Mouse (Mus musculus): Measurements from ENCODE around the gene Sytl4. TPM values are rescaled to one million over a fixed set of nuclear protein-coding genes. Genes with fewer than 3 reads are reported as not detected.

Gene Sytl4
- 0.84 and 1.1 TPM in 2 replicates for total RNA-seq (2015; ENCODE audit: low replicate concordance)
- total RNA-seq (2017; ENCODE audit: low replicate concordance): 1.3 TPM in 1 of 2 replicates, not detected in the other

DNA sequence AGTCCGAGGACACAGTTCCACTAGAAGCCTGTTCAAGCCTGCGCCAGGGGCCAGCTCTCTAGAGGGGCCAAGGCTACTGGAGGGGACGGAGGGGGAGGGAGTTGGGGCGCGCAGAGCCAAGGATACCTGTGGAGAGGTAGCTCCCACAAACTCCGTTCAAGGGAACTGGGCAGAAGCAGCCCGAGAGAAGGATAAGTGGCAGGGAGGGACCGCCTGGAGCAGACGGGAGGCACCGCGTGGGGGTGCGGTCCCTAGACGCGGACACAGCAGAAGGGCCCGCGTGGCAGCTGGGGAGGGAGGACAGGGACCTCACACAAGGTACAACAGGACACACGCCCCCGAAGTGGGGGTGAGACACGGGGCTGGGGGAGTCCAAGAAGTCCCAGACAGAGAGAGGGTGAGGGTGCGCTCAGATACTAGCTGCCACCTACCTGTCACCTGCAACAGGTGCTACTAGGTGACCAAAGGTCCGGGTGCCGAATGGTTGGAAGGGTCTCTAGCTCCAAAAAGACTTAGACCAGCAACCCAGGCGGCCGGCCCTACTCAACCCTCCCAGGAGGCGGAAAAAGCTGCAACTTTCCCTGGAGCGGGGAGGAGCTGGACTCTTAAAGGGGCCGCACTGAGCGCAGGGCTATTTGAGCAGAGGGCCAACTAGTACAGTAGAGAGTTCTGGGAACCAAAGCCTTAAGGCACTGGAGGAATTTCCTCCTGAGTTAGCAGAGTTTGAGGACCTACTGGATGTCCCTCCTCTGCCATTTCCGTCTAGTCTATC, at the start of gene Sytl4:
TSS of gene Sytl4 (minus strand) at position 582 of the 772 bp plus-strand sequence.
- no peak for ATAC-seq (replicated peaks; ENCODE audit: low FRiP score, poor library complexity, severe bottlenecking)

DNA sequence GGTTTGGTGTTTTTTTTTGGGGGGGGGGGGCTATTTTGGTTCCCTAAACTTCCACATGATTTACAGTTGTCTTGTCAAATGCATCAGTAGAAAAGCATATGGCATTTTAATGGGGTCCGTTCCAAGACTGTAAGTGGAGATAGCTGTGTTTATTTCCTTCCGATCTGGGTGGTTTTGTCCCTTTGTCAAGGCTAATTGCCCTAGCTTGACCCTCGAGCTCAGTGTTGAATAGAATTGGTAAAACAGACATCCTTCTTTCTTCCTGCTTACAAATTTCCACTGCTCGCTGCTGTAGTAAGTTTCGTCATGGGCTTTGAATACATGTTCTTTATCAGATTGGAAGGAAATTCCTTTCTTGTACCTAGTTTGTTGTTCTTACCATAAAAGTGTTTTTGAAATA, 39.1 kb upstream of the Sytl4 start:
- ATAC-seq (replicated peaks; ENCODE audit: low FRiP score, poor library complexity, severe bottlenecking): no peak

DNA sequence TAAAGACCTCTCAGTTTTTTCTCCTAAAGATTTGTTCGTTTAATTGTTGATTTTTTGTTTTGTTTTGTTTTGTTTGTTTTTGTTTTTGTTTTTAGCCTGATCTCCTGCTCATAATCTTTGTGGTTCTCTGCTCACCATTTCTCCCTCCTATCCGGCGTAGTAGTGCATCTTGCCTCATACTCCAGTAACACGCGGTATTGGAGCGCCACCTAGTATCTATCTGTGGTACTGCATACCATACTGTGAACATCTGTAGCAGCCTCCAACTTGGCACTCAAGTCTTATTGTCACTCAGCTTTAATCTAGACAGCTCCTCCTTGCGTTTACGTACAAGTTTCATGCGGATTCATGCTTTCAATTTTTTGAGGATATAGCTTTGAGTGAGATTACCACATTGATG, 37.4 kb upstream of the Sytl4 start:
- no peak for ATAC-seq (replicated peaks; ENCODE audit: low FRiP score, poor library complexity, severe bottlenecking)

DNA sequence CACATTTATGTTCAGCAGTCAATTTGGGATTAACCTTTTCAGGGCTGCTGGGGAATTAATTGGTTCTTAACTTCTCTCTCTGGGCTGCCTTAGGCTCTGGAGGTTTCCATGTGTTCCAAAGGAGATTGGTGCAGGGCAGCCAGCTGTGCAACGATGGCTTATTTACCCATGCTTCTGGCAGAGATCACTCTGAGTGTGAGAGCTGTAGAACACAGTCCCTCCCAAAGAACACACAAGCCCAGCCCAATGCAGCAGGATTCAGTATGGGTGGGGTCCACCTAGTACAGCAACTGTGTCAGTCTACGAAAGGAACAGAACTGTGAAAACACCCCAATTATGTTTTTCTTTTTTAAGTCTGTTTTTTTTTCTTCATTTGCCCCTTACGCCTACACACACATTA, 14.3 kb upstream of the Sytl4 start:
- ATAC-seq (replicated peaks; ENCODE audit: low FRiP score, poor library complexity, severe bottlenecking): no peak

DNA sequence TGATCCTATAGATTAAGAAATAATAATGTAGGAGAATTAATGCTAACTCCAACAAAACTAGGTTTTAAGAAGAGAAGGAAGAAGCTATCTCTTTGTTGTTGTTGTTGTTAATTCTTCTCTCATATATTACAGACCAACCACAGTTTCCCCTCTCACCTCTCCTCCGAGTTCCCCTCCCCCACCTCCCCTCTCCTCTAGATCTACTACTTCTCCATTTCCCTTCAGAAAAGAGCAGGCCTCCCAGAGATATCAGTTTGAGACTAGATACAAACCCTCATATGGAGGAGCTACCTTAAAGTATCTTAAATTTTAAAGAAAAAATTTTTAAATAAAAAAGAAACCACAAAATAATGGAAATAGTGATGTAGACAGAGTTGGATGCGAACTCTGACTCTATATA, 17.0 kb downstream of the Sytl4 start:
- ATAC-seq (replicated peaks; ENCODE audit: low FRiP score, poor library complexity, severe bottlenecking): no peak

DNA sequence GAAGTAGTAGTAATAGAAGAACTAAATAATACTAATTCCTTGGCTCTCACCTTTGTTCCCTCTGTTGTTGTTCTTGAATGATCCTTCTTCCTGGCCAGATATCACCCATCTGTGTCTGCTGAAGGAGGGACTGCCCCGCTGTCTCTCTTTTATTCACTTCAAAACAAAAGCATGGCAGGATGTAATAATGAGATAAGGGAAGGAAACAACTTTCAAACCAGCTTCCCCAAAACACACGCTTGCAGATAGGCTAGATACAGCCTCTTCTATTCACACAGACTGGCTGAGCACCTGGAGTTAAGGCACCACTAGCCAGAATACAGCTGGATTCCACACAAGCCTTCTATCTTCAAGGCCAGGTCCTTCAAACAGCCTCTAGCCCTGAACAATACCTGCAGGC, 21.0 kb downstream of the Sytl4 start:
- no peak for ATAC-seq (replicated peaks; ENCODE audit: low FRiP score, poor library complexity, severe bottlenecking)

DNA sequence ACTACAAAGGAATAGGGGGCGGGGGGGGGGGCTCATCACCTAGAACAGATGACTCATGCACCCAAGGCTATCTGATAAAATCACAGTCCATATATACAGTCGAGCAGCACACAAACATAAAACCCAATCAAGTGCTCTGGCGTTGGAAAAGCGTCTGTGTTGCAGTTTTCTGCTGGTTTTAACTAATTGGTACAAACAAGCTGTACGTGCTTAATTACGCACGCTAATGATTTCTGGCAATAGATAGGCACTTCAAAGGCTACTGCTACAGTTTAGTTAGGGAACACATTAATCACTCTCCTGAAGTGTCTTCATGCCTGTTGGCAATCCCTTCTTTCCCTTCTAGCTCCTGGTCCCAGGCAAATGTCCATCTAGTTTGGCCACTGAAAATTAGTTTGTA, 27.0 kb downstream of the Sytl4 start:
- no peak for ATAC-seq (replicated peaks; ENCODE audit: low FRiP score, poor library complexity, severe bottlenecking)

DNA sequence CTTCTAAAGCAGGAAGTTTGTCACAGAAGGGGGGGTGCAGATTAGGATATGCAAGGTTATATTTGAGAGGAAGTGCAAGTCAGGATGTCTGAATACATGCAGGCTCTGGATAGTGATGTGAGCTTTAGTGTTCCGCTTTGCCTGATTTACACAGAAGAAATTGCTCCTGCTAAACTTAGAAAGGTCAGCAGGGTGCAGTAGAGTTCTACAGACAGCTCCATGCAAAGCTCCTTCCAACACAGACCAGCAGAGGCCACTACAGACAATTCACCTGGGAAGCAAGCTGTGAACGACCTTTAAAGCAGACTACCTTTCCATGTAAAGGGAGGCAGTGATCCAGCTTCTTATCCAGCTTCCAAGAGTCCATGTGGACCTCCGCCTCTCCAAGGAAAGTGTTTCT, 34.2 kb downstream of the Sytl4 start:
- ATAC-seq (replicated peaks; ENCODE audit: low FRiP score, poor library complexity, severe bottlenecking): no peak

DNA sequence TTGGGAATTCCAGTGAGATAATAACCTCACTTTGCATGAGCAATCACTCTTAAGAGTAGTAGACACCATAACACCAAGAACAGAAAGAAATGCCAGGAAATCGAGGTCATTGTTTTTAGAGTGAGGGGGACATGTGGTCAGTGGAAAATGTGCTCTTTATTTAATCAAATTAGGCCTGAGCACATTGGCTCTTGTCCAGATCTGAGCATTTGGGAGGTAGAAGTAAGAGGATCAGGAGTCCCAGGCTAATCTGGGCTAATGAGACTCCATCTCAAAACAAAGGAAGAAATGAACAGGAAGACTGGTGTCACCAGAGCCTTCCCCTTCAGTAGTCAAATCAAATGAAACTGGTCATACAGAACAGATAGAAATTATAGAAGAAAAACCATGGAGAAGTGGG, 42.1 kb downstream of the Sytl4 start:
- no peak for ATAC-seq (replicated peaks; ENCODE audit: low FRiP score, poor library complexity, severe bottlenecking)

DNA sequence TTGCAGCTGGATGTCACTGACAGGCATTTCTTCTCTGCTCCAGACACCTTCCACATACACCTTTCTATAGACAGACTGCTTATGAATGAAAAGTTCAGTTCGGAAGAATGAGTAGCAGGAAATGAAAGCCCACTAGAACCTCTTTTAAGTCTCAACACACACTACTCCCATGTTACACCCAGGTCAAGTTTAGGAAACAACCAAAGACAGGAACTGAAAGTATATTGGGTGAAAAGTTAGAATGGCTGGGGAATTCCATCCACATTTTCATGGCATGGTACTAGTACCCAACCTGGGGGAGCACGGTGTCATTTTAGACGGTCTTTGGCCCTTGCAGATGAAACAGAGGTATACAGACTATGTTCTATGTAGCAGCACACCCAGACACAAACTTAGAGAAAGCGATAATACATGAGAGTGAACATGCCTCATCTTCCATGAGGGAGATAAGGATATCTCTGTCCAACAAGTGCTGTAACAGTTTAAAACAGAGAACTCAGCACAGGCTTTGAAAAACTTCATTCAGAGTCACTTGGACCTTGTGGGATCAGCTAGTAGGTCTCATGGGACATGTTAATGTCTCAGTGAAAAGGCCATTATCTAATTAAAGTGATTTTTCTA, 44.9 kb downstream of the Sytl4 start:
- no peak; the same call in 1 of the 2 replicates for ATAC-seq (replicated peaks; ENCODE audit: low FRiP score, poor library complexity, severe bottlenecking)

DNA sequence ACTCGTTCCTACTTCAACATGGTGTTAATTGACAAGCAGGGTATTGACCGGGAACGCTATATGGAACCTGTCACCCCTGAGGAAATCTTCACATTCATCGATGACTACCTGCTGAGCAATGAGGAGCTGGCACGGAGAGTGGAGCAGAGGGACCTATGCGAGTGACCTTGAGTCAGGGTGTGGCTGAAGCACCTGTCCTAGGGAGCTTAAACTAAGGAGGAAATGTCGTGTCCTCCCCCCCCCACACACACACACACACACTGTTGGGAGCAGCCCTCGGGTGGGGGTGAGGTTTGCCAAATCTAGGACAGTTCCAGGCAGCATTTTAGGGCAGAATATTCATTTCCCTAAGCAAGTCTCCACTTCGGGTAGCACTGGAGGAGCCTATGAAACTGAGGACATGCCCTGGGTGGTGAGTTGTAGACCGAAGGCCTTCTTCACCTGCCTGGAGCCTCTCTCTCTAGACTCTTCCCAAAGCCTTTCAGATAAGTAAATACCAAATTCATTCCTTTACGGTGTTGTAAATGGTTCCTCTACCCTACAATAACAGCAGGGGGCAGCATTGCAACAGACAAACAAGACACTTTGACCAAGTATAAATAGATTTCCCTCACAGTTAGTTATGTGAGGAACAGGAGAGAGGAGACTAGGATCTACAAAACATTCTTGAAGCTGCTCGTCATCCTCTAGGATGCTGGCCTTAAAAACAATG, 50.2 kb downstream of the Sytl4 start:
- ATAC-seq (replicated peaks; ENCODE audit: low FRiP score, poor library complexity, severe bottlenecking): no peak

DNA sequence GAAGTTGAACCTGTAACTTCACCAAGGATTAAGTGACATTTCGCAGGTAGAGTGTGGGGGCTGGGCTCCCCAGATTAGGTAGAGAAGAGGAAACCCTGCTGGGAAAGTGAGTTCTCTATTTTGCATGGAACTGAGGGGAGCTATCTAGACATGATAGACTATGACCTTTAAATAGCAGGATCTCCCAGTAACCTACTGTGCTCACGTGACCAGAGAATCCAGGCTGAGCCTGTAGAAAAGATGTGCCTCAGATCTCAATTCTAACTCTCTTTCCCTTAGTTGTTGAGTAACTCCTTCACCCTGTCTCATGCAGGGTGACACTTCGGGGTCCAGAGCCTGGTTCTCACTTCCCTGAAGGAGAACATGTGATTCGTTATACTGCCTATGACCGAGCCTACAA, 54.9 kb downstream of the Sytl4 start:
- no peak for ATAC-seq (replicated peaks; ENCODE audit: low FRiP score, poor library complexity, severe bottlenecking)

DNA sequence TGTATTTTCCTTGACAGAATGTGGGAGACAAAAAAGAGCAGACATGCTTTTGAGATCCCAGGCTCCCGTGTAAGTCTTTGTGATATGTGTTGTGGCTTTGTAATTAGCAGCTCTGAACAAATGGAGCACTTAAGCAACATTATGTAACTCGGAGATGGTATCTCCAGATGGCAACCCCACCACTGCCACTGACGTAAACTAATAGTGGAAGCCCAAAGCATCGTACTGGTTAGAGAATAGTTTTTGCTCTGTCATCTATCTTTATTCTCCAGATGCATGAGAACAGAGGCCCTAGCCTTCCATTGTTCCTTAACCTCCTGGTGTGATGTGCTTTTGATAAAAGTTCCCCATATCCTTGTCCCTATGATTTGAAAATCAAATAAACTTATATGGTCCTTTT, 60.4 kb downstream of the Sytl4 start:
- no peak for ATAC-seq (replicated peaks; ENCODE audit: low FRiP score, poor library complexity, severe bottlenecking)

DNA sequence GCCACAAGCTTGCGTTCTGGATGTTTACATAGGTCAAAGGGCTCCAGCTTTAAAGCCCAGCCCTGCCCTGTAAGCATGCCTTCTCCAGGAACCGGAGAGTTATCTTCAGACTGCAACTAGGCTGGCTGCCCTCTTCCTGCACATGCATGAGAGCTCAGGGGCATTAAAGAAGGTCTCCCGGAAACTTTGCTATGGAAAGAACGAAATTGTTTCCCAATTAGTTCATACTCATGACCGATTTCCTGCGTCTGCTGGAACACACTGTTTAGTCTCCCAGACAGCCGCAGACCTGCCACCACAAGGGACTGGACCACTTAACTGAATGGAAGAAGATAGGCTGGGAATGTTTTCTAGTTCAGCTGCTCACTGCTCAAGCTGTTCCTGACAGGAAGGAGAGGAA, 67.4 kb downstream of the Sytl4 start:
- ATAC-seq (replicated peaks; ENCODE audit: low FRiP score, poor library complexity, severe bottlenecking): no peak

DNA sequence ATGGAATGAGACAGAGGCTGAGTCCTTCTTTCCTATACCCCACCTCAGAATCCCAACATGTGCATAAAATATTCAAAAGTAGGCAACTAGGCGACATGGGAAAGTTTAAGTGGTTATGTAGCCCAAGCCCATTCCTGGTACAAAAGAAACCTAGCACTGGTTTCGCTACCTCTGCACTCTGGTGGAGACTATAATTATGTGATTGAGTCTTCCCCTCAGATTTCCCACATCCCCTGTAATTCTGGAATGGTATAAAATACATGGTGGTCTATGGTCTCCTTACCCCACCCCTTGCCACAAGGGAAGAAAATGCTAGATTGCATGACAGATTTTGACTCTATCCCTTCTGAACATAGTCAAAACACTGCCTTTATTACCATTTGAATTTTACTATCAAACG, 68.6 kb downstream of the Sytl4 start:
- no peak for ATAC-seq (replicated peaks; ENCODE audit: low FRiP score, poor library complexity, severe bottlenecking)

DNA sequence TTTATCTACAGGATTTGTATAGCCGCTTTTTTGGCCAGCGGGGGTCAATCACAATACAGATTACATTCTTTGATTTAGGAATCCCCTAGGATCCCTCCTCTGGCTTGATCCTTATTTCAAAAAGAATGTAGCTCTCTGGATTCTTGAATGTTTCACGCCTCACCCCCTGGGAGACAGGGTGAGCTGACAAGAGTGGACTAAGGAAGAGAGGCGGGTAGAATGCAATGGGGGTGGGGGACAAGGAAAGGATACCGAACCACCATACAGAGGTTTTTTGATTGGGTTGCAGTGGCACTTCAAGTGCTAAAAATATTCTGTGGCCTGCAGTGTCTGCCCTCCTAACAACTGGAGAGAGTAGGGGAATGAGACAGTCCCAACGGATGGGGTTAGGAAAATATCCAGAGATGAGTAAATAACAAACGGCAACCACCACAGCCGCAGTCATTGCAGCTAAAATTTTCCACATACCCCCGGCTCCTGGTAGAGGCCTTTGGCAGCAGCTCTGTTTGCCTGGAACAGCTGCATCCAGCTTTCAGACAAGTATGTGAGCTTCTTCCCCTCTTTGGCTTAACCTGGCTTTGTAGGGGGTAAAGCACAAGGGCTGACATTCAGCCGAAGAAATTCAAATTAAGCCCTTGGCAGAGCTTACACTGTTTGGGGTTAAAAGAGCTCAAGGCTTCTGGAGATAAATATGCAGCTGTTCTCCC, 70.1 kb downstream of the Sytl4 start:
- ATAC-seq (replicated peaks; ENCODE audit: low FRiP score, poor library complexity, severe bottlenecking): no peak

DNA sequence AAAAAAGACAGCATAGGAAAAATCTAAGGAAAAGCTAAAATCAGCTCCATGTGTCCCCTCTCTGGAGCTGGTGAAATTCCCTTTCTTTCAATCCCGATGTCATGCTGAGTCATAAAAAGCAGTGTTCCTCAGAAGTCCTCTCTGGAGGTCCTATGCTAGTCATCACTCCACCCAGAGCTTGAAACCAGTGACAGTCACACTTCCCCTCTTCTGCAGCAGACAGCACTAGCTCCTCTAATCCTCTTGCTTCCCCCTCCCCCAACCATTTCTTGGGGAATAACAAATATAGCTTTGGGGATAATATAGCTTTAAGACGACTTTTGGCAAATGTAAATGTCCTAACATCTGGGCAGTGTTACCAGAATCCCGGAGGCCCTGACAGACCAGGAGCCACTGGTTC, 73.4 kb downstream of the Sytl4 start, which contains the start of gene Srpx2:
TSS of gene Srpx2 (plus strand) at position 166 of the 400 bp plus-strand sequence.
- no peak for ATAC-seq (replicated peaks; ENCODE audit: low FRiP score, poor library complexity, severe bottlenecking)

DNA sequence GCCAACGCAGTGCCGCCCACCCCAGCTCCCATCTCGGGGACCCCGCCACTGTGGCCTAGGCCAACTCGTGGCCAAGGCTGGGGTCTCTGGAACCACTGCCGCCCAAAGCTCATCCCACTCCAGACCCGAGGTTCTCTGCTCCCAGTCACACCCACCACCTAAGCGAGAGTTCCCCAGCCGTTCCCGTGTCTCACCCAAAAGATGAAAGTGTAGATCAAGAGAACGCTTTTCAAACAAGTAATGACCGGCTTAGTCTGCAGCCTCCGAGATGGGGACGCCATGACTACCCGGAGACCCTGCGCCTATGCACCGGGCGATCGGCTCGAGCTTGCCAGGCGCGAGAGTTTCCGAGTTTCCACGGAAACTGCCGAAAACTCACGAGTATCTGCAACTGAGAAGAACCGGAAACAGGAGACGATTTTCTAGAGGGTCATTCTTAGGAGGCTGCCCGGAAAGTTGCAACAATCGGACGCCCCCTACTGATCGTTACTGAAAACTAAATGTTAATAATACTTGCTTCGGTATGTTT, 83.5 kb downstream of the Sytl4 start, which contains the start of gene Tspan6:
TSS of gene Tspan6 (minus strand) at position 416 of the 529 bp plus-strand sequence.
- ATAC-seq (replicated peaks; ENCODE audit: low FRiP score, poor library complexity, severe bottlenecking): no peak

DNA sequence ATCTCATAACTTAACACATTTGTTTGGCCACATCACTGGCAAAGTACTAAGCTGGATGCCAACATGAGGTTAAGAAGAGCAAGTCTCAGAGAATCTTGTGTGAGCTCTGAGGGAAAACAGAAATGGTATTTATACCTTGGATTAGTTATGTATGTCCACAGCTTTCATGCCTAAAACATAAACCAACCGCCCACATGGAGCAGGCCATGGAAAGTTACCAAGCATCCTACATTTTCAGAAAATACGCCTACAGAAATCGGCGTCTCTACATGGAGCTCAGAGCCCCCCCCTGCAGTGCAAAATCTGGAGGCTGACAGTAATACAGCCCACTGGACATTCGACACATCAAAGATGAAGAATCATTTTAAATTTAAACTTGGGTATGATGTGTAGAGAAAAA, 93.5 kb downstream of the Sytl4 start:
- no peak for ATAC-seq (replicated peaks; ENCODE audit: low FRiP score, poor library complexity, severe bottlenecking)

DNA sequence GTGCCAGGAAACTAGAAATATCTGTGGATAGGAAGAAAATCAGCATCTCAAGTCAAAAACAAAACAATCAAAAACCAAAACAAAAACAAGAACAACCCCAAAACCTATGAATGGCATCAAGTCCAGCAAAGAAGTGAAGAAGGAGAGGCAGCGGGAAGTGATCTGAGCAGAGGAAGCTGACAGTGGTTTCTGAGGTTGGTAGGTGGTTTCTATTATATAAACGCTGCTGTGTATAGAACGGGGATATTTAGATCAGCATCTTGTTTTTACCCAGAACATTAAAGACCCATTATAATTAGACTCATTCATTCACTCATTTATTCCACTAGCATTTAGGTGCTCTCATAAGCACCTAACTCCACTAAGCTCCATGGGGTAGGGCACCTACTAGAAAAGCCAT, 94.3 kb downstream of the Sytl4 start:
- no peak for ATAC-seq (replicated peaks; ENCODE audit: low FRiP score, poor library complexity, severe bottlenecking)
